Mouse (Mus musculus) Muller cell, postnatal 12 days (primary cell): Measurements from ENCODE around the gene Whamm.

Experiments
- DNase-seq: peaks from one replicate; pipeline ENCODE4 v3.0.0-alpha.2; 2015; ENCODE audit errors: inconsistent ontology term

Whamm gene

GRCm38 (mm10) chr7:81563506-81564015, 7.5 kb upstream of the Whamm start:
- no peak for DNase-seq

DNA sequence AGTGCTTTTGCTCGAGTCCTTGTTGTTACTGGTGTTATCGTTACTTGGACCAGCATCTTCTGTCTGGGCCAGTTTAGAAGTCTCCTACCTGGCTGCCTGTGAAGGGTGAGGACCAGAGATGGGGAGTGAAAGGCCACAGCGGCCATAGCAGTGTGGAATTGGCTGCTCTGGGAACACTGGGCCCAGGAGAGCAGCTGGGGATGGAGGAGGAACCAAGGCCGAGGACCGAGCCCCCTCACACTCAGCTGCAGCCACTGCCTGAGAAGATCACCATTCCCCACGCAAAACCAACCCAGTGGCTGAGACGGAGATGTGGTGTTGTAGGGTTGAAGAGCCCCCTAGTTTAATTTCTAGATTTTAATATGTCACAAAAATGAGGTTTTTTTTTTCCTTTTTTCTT, 6.3 kb upstream of the Whamm start:
- no peak for DNase-seq

- DNase-seq: no peak
These were observed 5.5 kb upstream of the Whamm start for GRCm38 (mm10) chr7:81565381-81566055.

- no peak for DNase-seq
These were observed 4.7 kb upstream of the Whamm start for GRCm38 (mm10) chr7:81566332-81566731.

DNA sequence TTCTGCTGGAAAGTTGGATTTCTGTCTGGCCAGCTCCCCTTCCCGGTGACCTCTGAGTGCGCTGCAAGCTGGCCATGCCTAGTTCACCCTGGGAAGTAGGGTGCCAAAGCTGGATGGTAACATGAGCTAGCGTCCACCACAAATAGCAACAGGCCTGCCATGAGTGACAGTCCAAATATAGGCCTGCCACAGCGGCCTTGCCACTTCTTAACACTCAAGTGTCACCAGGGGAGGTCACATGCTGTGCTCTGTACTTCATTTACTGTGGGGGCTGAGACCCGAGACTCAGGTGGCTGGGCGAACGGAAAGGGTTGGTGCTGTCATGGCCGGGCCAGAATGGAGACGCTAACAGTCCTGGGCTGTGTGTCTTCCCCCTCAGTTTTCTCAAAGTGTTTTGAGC, 4.2 kb upstream of the Whamm start, which contains the start of gene Fsd2:
Gene Fsd2, minus strand, starts transcription at position 53 of the 400 bp plus-strand sequence.
- no peak for DNase-seq

- no peak for DNase-seq
These were observed 3.7 kb upstream of the Whamm start for GRCm38 (mm10) chr7:81567396-81567795.

DNA sequence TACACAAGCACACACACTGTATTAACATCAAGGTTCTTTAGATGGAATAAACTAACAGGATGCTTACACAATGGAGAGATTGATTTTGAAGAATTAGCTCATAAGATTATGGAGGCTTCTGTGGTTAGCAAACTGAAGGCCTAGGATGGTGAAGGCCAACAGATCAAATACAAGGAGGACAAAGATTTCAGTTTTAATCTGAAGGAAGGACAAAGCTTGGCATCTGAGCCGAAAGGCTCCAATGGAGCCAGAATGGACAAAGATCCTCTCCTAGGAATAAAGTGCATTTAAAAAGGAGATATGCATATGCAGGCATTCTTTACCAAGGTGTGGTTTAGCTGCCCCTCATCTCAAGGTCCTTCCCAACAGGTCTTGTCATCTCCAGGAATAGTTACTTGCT, 1.2 kb upstream of the Whamm start:
- DNase-seq: no peak

DNA sequence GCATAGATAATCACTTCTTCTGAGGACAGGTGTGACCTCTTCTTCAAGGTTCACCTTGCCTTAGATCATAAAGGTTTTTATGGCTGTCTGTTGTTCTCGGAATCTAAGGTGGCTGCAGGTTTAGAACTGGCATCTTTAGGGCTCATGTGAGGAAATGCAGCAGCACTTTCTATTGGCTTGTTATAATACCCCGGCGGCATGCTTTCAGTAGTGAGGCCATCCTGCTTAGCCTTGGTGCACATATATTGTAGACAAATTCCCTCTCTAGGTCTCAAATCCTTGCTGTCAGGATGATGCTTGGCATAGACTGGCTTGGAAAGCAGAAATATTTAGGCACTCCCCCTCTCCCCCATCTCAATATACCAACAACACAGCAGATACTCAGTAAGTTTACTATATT, 795 bp upstream of the Whamm start:
- no peak for DNase-seq

- no peak for DNase-seq
These were observed 336 bp upstream of the Whamm start for GRCm38 (mm10) chr7:81570752-81571107.

- peak; percentile 37 for DNase-seq
These were observed 925 bp downstream of the Whamm start for GRCm38 (mm10) chr7:81571941-81572441.

DNA sequence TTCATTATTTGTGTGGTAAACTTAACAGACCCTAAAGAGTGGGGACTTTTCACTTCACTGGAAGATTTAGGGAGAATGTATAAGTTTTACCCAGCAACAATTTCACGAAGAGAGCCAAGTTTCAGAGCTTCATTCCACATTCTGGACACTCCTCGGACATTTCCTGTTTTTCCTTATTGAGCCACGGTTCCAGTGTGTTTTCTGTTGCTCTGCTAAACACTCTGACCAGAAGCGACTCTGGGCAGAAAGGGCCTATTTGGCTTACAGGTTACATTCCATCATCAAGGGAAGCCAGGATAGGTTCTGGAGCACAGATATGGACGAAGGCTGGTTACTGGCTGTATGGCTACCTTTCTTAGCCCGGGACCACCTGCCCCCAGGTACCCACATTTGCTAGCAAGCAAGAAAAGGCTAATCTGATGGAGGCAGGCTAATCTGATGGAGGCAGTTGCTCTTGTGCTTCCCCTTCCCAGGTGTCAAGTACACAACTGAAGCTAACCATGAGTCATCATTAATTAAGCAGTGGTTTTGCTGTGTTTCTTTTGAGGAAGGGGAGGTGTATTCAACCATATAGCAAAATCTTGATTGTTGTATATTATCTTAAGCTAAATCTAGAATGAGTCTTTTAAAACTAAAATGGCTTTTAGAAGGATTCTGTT, 1.7 kb downstream of the Whamm start:
- DNase-seq: peak; percentile 40

DNA sequence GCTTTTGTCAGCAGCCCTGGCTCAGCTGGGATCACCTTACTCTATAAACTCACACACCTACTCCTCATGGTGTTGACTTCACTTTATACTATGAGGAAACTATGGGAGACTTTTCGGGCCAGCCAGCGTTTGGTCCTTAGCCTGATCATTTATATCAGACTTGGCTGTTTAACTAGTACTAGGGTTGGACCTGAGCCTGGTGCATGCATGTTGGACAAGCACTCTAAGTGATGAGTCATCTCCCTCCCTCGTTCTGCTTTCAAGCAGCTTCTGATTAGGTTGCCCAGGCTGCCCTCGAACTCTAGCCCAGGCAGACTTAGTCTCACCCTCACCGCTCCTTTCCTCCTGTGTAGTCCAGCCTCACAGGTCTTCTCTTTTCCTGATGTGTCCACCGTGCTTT, 2.3 kb downstream of the Whamm start:
- peak; percentile 14 for DNase-seq

GRCm38 (mm10) chr7:81573821-81574220, 2.8 kb downstream of the Whamm start:
- no peak for DNase-seq

DNA sequence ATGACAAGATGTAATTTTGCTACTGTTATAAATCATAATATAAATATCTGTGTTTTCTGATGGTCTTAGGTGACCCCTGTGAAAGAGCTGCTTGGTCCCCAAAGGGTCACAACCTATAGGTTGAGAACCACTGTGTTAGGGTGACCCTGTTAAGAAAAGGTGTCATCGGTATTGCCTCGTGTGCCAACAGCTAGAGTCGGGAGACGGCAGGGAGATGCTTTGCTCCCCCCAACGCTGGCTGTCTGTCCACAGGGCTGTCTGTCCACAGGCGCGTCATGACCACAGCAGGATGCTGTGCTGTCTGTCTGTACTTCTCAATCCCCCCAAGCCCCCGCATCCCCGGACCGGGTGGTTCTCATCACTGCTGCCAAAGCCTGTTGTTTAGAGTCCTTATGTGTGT, 4.5 kb downstream of the Whamm start:
- DNase-seq: no peak

DNA sequence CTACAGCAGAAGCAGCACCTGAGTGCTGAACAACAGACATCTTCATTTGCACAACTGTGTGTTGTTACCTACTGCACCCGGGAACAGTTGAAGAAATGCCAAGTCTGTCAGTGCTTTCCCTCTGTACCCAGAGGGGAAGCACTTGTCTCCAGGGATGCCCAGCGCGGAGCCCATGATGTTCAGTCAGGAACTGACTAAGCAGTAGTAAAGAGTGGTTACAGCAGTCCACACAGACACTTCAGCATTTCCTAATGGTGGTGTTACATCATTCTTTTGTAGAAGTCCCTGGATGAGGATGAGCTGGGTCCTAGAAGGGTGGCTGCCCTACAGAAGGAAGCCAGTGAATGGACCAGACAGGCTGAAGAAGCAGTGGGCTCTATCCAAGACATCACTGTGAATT, 6.8 kb downstream of the Whamm start:
- DNase-seq: no peak

DNA sequence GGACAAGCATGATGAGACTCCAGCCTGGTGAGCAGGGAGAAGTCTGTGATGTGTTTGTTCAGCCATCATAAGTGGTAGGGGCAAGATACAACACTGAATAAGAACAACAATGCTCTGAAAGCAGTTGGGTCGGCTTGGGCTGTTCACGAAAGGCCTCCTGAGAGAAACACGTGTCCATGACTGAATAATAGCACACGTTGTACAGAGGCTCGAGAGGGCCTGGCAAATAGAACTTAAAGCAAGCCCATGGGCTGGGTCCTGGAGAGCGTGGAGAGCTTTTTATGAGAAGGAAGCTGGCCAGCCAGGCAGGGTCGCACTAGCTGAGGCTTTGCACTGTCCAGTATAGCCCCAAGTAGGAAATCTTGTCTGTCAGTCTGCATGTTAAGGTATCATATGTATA, 7.3 kb downstream of the Whamm start:
- no peak for DNase-seq

DNA sequence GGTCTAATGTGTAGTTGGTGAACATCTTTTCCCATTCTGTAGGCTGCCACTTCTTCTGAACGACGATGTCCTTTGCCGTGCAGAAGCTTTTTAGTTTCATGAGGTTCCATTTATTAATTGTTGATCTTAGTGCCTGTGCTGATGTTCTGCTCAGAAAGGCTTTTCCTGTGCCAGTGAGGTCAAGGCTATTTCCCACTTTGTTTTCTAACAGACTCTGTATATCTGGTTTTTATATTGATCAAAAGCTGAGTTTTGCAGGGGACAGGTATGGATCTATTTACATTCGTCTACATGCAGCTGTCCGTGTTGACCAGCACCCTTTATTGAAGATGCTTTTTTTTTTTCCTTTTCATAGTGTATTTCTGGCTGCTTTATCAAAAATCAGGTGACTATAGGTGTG, 8.2 kb downstream of the Whamm start:
- DNase-seq: no peak

GRCm38 (mm10) chr7:81583512-81583911, 12.4 kb downstream of the Whamm start:
- no peak for DNase-seq

- no peak for DNase-seq
These were observed 14.3 kb downstream of the Whamm start for GRCm38 (mm10) chr7:81585326-81585725.

DNA sequence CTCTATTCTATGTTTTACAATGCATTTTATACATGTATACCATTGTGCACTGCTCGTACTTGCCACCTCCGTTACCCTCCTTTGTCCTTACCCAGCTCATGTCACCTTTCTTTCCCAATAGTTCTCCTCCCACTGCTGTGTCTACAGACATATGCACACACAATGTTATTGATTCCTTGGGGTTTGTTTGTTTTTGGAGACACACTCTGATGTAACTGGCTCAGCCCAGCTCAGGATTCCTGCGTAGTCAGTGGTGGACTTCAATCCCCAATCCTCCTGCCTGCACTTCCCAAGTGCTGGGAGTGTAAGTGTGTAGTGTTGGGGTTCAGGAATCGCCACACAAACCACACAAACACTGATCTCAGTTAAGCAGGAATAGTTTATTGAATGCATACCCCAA, 16.2 kb downstream of the Whamm start:
- no peak for DNase-seq

- DNase-seq: no peak
These were observed 21.6 kb downstream of the Whamm start for GRCm38 (mm10) chr7:81592686-81593085.

DNA sequence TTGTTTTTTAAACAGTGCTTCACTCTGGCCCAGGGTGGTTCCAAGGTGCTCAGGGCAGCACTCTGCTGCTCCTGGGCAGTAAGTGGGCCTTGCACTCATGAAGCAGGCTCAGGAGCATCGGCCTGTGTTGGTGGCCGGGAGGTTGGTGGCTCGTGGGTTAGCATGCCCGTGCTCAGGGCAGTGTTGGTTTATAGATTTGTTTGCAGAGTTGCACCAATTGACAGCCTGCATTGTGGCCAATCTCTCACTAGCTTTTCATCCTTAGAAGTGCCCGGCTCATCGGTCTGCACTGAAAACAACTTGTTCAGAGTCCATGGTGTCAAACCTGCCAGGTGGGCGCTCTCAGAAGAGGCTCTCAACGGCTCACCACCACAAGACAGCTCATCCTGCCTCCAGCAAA, 22.3 kb downstream of the Whamm start:
- no peak for DNase-seq

GRCm38 (mm10) chr7:81595056-81595455, 24.0 kb downstream of the Whamm start:
- no peak for DNase-seq
